Mouse (Mus musculus): Measurements from ENCODE around the gene Tpp1. TPM values are rescaled to one million over a fixed set of nuclear protein-coding genes. Genes with fewer than 3 reads are reported as not detected.

Gene Tpp1
- polyA plus RNA-seq, 1 experiment from 2014 or later = 73.5 TPM

DNA sequence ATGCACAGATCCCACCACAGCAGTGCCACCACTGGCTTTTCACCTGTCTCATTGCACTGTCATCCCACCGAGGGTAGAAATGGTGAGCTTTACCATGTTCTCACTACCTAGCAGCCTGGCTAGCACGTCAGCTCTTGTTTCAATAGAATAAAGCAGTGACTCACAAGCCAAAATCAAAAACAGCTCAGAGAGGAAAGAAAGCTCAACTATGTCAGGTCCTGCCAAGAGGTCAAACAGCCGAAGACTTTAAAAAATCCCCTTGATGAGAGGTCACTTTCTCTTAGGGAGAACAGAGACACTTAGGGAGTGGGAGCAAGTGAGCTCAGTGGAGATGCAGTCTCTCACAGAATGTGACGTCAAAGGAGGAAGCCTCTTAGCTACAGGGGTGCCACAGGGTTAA, 31.8 kb upstream of the Tpp1 start:
- Histone ChIP-seq H3K36me3 (ENCODE audit: control insufficient read depth, insufficient read depth) (no peaks in the 10 kb centered on the region), H3K4me1 (ENCODE audit: control insufficient read depth, low read depth, low read length) (no peaks in the 10 kb centered on the region), H3K27me3 (ENCODE audit: control insufficient read depth, insufficient read depth, low read depth, low read length) (peaks cover 42% of the 10 kb centered on the region), H3K9me3 (replicated peaks; ENCODE audit: control insufficient read depth, low read length) (no peaks in the 10 kb centered on the region), H3K27ac (ENCODE audit: low read length) (no peak overlapping the region), H3K4me2 (ENCODE audit: low read depth, low read length) (no peak overlapping the region), H3K9ac (ENCODE audit: low read depth, low read length) (no peak overlapping the region), H3K4me3 (ENCODE audit: low read depth, low read length) (no peak overlapping the region)
- ATAC-seq (ENCODE audit: low read depth) = no peak
- WGBS (ENCODE audit: insufficient replicate concordance) = 31% methylated on average over 4 of the region's 4 CpGs

DNA sequence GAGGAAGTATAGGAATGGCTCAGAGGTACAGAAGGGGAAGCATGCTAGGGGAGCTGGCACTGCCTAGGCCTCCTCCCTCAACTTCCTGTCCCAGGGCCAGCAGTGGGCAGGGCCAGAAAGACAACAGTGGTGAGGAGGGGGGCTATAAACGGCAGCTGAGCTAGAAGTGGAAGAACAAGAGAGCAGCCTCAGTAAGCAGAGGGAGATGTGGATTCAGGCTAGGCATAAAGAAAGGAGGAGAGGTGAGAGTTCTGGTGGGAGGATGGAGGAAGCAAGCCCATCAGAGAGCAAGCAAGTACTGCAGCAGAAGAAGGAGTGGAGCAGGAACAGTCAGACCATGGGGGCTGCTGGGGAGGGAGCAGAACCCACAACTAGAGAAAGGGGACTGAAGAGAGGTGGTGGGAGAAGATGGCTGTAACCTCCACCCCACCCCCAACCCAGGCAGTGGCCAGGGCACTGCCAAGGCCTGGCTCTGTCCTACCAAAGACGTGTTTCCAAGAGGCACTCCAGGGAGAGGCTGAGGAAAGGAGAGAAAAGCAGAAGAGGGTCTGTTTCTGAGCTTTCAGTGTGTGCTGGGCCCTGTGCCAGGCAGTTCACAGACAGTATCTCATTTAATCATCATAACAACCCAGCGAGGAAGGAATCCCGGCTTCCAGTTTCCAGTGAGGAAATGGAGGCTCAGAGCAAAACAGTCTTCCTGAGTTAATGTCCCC, 26.7 kb upstream of the Tpp1 start:
- Histone ChIP-seq H3K9me3 (replicated peaks; ENCODE audit: control insufficient read depth, low read length) (no peaks in the 10 kb centered on the region), H3K9ac (ENCODE audit: low read depth, low read length) (no peak overlapping the region), H3K27me3 (ENCODE audit: control insufficient read depth, insufficient read depth, low read depth, low read length) (peaks cover under 1% of the 10 kb centered on the region; the same call in 1 of the 2 replicates), H3K27ac (ENCODE audit: low read length) (peak overlapping the region; percentile 25), H3K4me3 (ENCODE audit: low read depth, low read length) (no peak overlapping the region), H3K36me3 (ENCODE audit: control insufficient read depth, insufficient read depth) (no peaks in the 10 kb centered on the region), H3K4me2 (ENCODE audit: low read depth, low read length) (no peak overlapping the region), H3K4me1 (ENCODE audit: control insufficient read depth, low read depth, low read length) (no peaks in the 10 kb centered on the region; the same call in 1 of the 2 replicates)
- peak; percentile 64 for ATAC-seq (ENCODE audit: low read depth)
- 17% methylated on average over 4 of the region's 4 CpGs for WGBS (ENCODE audit: insufficient replicate concordance)

DNA sequence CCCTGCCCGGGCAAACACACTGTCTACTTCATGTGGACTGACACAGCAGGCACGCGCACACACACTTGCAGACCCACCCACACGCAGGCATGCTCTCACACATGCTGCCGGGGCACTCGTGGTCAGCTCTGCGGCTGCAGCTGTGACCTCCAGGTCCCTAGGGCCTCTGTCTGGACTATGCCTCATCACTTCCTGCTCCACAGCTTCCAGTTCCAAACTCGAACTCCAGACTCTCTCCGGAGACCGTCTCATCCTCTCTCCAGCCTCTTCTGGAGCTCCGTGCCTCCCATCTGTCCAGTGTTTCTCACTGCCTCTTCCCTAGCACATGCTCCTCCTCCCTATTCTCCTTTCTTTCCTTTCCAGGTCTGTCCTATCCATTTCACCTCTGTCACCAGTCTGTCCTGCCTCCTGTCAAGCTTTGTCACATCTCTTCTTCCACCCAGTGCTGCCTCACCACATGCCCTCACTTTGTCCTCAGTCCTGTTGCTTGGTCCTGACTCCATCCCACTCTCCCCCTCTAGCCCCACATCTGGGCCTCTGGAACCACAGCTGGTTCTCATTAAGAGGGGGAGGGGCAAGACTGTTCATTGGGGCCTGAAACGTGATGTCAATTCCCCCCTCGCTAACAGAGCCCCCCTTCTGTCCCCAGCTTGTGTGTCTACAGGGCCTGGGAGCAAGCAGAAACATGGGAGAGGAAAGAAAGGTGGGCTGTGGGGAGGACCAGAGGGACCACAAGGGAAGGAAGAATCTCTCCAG, 25.9 kb upstream of the Tpp1 start:
- no peaks in the 10 kb centered on the region for H3K9me3 ChIP-seq (replicated peaks; ENCODE audit: control insufficient read depth, low read length)
- no peaks in the 10 kb centered on the region for H3K27me3 ChIP-seq (ENCODE audit: control insufficient read depth, insufficient read depth, low read depth, low read length)
- H3K27ac ChIP-seq (ENCODE audit: low read length) = peak overlapping the region; percentile 25; the same call in 1 of the 2 replicates
- 24% methylated on average over 13 of the region's 13 CpGs for WGBS (ENCODE audit: insufficient replicate concordance)
- no peaks in the 10 kb centered on the region; the same call in 1 of the 2 replicates for H3K4me1 ChIP-seq (ENCODE audit: control insufficient read depth, low read depth, low read length)
- H3K4me2 ChIP-seq (ENCODE audit: low read depth, low read length) = no peak overlapping the region
- H3K36me3 ChIP-seq (ENCODE audit: control insufficient read depth, insufficient read depth) = no peaks in the 10 kb centered on the region
- H3K4me3 ChIP-seq (ENCODE audit: low read depth, low read length) = no peak overlapping the region
- ATAC-seq (ENCODE audit: low read depth) = no peak; the same call in 1 of the 2 replicates
- H3K9ac ChIP-seq (ENCODE audit: low read depth, low read length) = no peak overlapping the region

DNA sequence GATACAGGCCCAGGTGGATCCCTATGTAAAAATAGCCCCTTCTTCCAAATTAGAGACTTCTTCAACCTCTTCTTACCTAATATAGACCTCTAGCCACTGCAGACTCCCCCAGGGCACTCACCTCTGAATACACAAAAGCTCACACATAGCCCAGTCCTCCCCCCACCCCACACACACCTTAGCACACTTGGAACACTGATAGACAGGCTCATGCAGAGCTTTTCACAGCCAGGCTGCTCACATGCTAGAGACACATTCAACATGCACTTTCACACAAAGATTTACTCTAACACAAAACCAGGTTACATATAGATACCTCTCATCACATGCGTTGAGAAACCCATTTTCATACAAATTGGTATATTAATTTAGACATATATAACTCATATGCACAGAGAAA, 25.3 kb upstream of the Tpp1 start:
- WGBS (ENCODE audit: insufficient replicate concordance) = 59% methylated on average over 1 of the region's 1 CpGs
- H3K9ac ChIP-seq (ENCODE audit: low read depth, low read length) = no peak overlapping the region
- no peaks in the 10 kb centered on the region for H3K36me3 ChIP-seq (ENCODE audit: control insufficient read depth, insufficient read depth)
- ATAC-seq (ENCODE audit: low read depth) = no peak
- H3K4me1 ChIP-seq (ENCODE audit: control insufficient read depth, low read depth, low read length) = no peaks in the 10 kb centered on the region; the same call in 1 of the 2 replicates
- H3K4me2 ChIP-seq (ENCODE audit: low read depth, low read length) = no peak overlapping the region
- H3K4me3 ChIP-seq (ENCODE audit: low read depth, low read length) = no peak overlapping the region
- H3K27ac ChIP-seq (ENCODE audit: low read length) = no peak overlapping the region
- H3K27me3 ChIP-seq (ENCODE audit: control insufficient read depth, insufficient read depth, low read depth, low read length) = no peaks in the 10 kb centered on the region
- no peaks in the 10 kb centered on the region for H3K9me3 ChIP-seq (replicated peaks; ENCODE audit: control insufficient read depth, low read length)

DNA sequence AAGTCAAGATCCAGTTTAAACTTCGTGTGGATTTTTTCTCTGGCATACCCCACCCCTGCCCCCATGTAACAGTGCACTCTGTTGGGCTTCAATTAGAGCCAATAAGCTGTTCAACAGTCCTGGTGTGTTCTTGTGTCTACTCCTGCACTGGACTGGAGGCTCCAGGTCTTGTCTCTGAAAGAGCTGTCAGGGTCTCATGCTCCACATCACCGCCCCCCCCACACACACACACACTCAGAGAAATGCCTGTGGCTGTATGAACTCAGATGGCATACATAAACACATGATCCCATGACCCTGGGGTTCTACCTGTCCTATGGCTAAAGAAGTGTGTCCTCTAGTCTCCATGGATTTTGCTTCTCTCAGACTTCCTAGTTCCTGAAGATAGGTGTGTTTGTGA, 24.0 kb upstream of the Tpp1 start:
- H3K9ac ChIP-seq (ENCODE audit: low read depth, low read length) = no peak overlapping the region
- no peaks in the 10 kb centered on the region for H3K36me3 ChIP-seq (ENCODE audit: control insufficient read depth, insufficient read depth)
- no peak overlapping the region for H3K27ac ChIP-seq (ENCODE audit: low read length)
- no peak overlapping the region for H3K4me3 ChIP-seq (ENCODE audit: low read depth, low read length)
- no peaks in the 10 kb centered on the region; the same call in 1 of the 2 replicates for H3K4me1 ChIP-seq (ENCODE audit: control insufficient read depth, low read depth, low read length)
- 56% methylated on average over 2 of the region's 2 CpGs for WGBS (ENCODE audit: insufficient replicate concordance)
- H3K4me2 ChIP-seq (ENCODE audit: low read depth, low read length) = no peak overlapping the region
- H3K9me3 ChIP-seq (replicated peaks; ENCODE audit: control insufficient read depth, low read length) = no peaks in the 10 kb centered on the region
- H3K27me3 ChIP-seq (ENCODE audit: control insufficient read depth, insufficient read depth, low read depth, low read length) = no peaks in the 10 kb centered on the region
- no peak for ATAC-seq (ENCODE audit: low read depth)

DNA sequence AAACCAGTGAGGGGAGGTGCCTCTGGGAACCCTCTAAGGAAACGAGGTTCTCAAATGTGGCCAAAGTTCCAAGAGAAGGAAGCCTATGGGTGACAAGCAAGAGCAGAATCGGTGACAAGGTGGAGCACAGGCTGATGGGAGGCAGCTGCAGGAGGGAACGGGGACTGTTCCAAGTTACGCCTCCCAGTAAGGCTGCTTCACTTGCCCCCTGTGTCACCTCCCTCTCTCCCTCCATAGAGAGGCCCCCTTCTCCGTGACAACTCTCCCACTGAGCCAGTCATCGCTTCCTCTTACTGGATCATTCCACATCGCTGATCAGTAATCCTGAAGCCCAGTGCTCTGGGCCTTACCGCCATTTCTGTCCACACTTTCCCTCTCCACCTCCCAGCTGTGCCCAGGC, 22.6 kb upstream of the Tpp1 start:
- Histone ChIP-seq H3K4me2 (ENCODE audit: low read depth, low read length) (no peak overlapping the region), H3K4me3 (ENCODE audit: low read depth, low read length) (no peak overlapping the region), H3K27me3 (ENCODE audit: control insufficient read depth, insufficient read depth, low read depth, low read length) (no peaks in the 10 kb centered on the region), H3K27ac (ENCODE audit: low read length) (no peak overlapping the region), H3K9ac (ENCODE audit: low read depth, low read length) (no peak overlapping the region), H3K4me1 (ENCODE audit: control insufficient read depth, low read depth, low read length) (no peaks in the 10 kb centered on the region; the same call in 1 of the 2 replicates), H3K9me3 (replicated peaks; ENCODE audit: control insufficient read depth, low read length) (no peaks in the 10 kb centered on the region), H3K36me3 (ENCODE audit: control insufficient read depth, insufficient read depth) (no peaks in the 10 kb centered on the region)
- ATAC-seq (ENCODE audit: low read depth) = no peak
- 50% methylated on average over 8 of the region's 8 CpGs for WGBS (ENCODE audit: insufficient replicate concordance)

DNA sequence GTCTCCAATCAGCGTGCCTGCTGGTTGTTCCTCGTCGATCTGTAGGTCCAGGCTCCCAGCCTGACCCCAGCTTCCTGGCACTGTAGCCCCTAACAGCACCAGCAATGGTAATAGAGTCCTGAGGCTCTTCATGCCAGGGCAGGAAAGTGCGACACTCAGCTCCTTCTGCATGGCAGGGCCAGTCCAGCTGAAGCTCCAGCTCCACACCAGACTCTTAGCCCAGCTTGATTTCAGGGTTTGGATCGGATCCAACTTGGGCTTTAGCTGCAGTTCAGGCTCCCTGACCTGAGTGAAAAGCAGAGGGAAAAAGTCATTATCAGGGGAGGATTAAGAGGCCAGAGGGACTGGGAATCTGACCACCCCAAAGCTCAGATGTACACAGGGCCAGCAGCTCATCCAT, 21.0 kb upstream of the Tpp1 start:
- no peak overlapping the region for H3K4me3 ChIP-seq (ENCODE audit: low read depth, low read length)
- no peaks in the 10 kb centered on the region for H3K27me3 ChIP-seq (ENCODE audit: control insufficient read depth, insufficient read depth, low read depth, low read length)
- H3K4me1 ChIP-seq (ENCODE audit: control insufficient read depth, low read depth, low read length) = no peaks in the 10 kb centered on the region; the same call in 1 of the 2 replicates
- no peak overlapping the region for H3K27ac ChIP-seq (ENCODE audit: low read length)
- H3K4me2 ChIP-seq (ENCODE audit: low read depth, low read length) = no peak overlapping the region
- no peaks in the 10 kb centered on the region for H3K36me3 ChIP-seq (ENCODE audit: control insufficient read depth, insufficient read depth)
- H3K9ac ChIP-seq (ENCODE audit: low read depth, low read length) = no peak overlapping the region
- WGBS (ENCODE audit: insufficient replicate concordance) = 72% methylated on average over 5 of the region's 5 CpGs
- no peak for ATAC-seq (ENCODE audit: low read depth)
- no peaks in the 10 kb centered on the region for H3K9me3 ChIP-seq (replicated peaks; ENCODE audit: control insufficient read depth, low read length)

DNA sequence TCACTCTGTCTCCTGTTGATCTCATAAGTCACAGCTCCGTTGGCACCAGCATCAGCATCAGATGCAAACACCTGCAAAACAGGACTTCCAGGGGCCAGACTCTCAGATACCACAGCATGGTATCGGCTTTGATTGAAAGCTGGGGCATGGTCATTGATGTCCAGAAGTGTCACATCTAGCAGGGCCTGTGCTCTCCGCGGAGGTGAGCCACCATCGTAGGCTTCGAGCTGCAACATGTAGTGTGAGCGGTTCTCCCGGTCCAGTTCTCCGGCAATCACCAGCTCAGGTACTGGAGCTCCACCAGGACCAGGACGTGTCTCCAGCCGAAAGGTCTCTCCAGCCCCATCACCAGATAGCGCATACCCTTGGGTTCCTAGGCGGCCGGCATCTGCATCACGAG, 20.3 kb upstream of the Tpp1 start:
- Histone ChIP-seq H3K4me2 (ENCODE audit: low read depth, low read length) (no peak overlapping the region), H3K9ac (ENCODE audit: low read depth, low read length) (no peak overlapping the region), H3K36me3 (ENCODE audit: control insufficient read depth, insufficient read depth) (no peaks in the 10 kb centered on the region), H3K27me3 (ENCODE audit: control insufficient read depth, insufficient read depth, low read depth, low read length) (no peaks in the 10 kb centered on the region), H3K9me3 (replicated peaks; ENCODE audit: control insufficient read depth, low read length) (no peaks in the 10 kb centered on the region), H3K4me1 (ENCODE audit: control insufficient read depth, low read depth, low read length) (no peaks in the 10 kb centered on the region; the same call in 1 of the 2 replicates), H3K4me3 (ENCODE audit: low read depth, low read length) (no peak overlapping the region), H3K27ac (ENCODE audit: low read length) (no peak overlapping the region)
- ATAC-seq (ENCODE audit: low read depth) = no peak
- WGBS (ENCODE audit: insufficient replicate concordance) = 80% methylated on average over 15 of the region's 15 CpGs

DNA sequence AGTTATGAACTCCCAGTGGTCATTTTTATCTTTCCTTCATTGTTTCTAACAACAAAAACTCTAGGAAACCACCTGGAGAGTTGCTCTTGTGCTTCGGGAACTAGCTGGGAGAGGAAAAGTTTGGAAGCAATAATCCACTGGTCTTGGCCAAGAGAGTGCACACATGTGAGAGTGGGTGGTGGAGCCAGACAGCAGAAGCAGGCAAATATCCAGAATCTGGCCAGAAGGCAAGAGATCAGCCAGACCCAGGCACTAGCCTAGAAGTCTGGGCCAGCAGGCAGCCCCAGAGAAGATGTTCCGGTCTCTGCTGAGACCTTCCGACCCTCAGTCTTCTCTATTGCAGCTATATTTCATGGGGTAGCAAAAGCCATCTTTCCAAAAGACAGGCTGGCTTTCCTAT, 17.9 kb upstream of the Tpp1 start:
- no peak for ATAC-seq (ENCODE audit: low read depth)
- Histone ChIP-seq H3K9me3 (replicated peaks; ENCODE audit: control insufficient read depth, low read length) (no peaks in the 10 kb centered on the region), H3K4me2 (ENCODE audit: low read depth, low read length) (no peak overlapping the region), H3K27ac (ENCODE audit: low read length) (no peak overlapping the region), H3K4me1 (ENCODE audit: control insufficient read depth, low read depth, low read length) (no peaks in the 10 kb centered on the region; the same call in 1 of the 2 replicates), H3K9ac (ENCODE audit: low read depth, low read length) (no peak overlapping the region), H3K27me3 (ENCODE audit: control insufficient read depth, insufficient read depth, low read depth, low read length) (no peaks in the 10 kb centered on the region), H3K36me3 (ENCODE audit: control insufficient read depth, insufficient read depth) (no peaks in the 10 kb centered on the region; the same call in 1 of the 2 replicates), H3K4me3 (ENCODE audit: low read depth, low read length) (no peak overlapping the region)
- 75% methylated on average over 3 of the region's 3 CpGs for WGBS (ENCODE audit: insufficient replicate concordance)

All from liver, embryonic 16.5 days (tissue).